Mouse (Mus musculus) lung, adult 2 months (tissue): ENCODE measurements around the gene Acvrl1.

Experiments
- CTCF ChIP-seq: fragments of 200-500 bp; IDR thresholded peaks from 2 replicates; pipeline ENCODE4 v1.5.1; 2011; ENCODE audit warnings: mild to moderate bottlenecking, low read length, control low read depth; ENCODE audit not compliant: insufficient read depth
- POLR2A ChIP-seq: fragments of 200-500 bp; IDR thresholded peaks from 2 replicates; pipeline ENCODE4 v1.6.1; 2011; ENCODE audit warnings: low read depth, mild to moderate bottlenecking, control low read depth, low read length, borderline replicate concordance; ENCODE audit errors: extremely low read depth

DNA sequence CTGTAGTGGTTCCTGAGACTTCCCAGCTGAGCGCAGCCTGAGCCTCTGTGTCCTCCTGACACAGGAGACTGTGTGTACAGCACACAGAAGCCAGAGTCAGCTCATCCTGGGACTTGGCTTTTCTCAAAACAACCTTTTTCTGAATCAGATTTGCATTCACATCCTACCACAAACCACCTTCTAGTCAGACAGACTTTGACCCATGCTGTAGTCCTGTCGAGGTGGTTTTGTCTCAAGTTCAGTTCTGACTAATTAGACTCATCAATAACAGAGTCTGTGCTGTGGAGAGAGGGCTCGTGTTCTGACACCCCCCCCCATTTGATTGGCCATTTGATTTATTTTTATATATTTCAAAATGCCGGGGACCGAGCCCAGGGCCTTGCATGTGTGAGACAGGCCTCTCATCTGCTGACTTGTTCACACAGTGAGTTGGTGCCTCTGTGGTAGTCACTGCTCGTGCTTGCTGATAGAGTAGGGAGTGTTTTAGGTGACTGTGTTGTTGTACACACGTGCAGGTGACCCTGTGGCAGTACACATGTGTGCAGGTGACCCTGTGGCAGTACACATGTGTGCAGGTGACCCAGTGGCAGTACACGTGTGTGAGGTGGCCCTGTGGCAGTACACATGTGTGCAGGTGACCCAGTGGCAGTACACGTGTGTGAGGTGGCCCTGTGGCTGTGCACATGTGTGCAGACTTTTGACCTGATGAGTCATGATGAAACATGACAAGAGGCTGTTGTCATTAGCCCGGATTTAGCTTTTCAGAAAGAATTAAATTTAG, 61.8 kb downstream of the Acvrl1 start:
- TF ChIP-seq CTCF (no peak), POLR2A (no peak)
